Mouse (Mus musculus) spleen, adult 10 weeks (tissue): ENCODE measurements around the gene Pisd. TPM values are rescaled to one million over a fixed set of nuclear protein-coding genes. Genes with fewer than 3 reads are reported as not detected.

ENCODE experiments used
- polyA plus RNA-seq: library from polyadenylated mRNA; stranded (reverse); fragments of 350-450 nt; fragmentation: Illumina TruSeq; extraction: RNeasy Lipid Tissue Mini Kit (QIAGEN cat#74804); gene quantifications from one replicate; pipeline ENCODE4 v1.2.3, GENCODE M21; 2015; ENCODE audit warnings: low replicate concordance; ENCODE audit not compliant: insufficient read depth

Gene Pisd
- polyA plus RNA-seq, result 26.2 TPM

DNA sequence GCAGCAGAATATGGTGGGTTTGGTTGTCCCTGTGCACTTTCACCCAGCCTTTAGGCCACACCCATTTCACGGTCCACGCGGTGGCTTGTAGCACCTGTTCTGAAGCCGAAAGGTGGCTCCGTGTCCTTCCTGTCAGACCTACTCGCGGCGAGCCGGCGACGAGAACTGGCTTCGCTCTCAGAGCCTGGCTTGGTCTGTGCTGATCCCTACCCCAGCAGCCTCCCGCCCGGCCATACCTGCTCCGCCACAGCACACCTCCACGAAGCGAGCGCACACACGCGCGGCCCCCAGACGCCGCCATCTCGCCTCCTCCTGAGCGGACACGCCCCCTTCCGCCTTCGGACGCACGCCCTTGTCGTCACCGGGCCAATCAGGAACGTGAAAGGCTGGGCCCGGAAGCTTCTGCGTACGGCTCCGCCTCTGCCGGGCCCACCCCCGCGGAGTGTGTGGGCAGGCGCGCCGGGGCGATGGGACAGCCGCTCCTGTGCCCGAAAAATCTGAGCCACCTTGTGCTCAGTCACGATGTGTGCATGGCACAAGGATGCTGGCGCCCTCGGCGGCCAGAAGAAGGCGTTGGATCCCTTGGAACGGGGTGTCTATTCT lies at the start of gene Pisd:
TSS of gene Pisd (minus strand) at position 334 of the 603 bp plus-strand sequence.

DNA sequence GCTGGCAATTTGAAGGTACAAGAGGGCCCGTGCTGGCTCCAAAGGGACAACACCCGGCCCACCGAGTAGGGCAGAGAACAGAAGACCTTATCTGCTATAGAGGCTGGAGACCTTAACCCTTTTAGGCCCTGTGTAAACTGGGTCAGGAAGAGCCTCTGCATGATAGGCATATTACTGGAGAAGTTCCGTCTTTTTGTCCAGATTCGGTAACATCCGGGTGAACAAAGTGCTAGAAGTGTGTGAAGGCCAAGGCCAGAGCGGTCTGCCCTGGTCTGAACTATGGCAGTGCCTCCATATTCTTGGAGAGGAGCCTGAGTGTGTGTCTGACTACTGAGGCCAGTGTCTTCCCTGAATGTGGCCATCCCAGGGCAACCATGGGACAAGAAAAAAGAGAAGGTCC lies 41.6 kb upstream of the Pisd start, which contains the start of gene Gm20671:
TSS of gene Gm20671 (minus strand) at position 101 of the 400 bp plus-strand sequence.

Other genes starting within 250 kb of the Pisd start
- 10.0 TPM for gene Yes1, start 174.5 kb downstream of the Pisd start, polyA plus RNA-seq
- gene Gm20671, start 41.5 kb upstream of the Pisd start, polyA plus RNA-seq, result not detected
- gene Prr14l, start 68.6 kb upstream of the Pisd start, polyA plus RNA-seq, result 33.1 TPM
- 43.6 TPM for gene Depdc5, start 78.1 kb upstream of the Pisd start, polyA plus RNA-seq
- 299 TPM for gene Ywhah, start 233.2 kb upstream of the Pisd start, polyA plus RNA-seq